8 mouse cellular contexts compared by ENCODE assay signal in the genomic region with DNA sequence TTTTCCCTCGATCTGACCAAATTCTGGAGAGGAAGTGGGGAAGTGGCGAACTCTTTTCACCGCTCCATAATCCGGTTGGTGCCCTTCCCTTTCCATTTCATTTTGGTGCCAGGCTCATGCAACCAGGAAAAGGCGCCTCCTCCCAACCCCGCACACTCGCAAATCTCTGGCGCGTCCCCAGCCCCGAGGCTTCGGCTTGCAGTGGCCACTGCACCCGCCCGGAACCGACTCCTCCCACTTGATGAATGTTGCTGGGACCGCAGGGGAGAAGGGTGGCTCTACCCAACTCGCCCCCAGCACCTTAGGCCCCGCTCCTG. TPM values are rescaled to one million over a fixed set of nuclear protein-coding genes. Genes with fewer than 3 reads are reported as not detected.
DNase-seq lines count a peak whose midpoint lies in the region; ATAC-seq and TF ChIP-seq lines count a peak whose summit lies in the region.

No protein-coding gene starts in this region.

- TF ChIP-seq EP300 in liver, postnatal 0 days (IDR thresholded peaks at IDR 0.05; ENCODE audit: low read depth) = no peak

- H3K4me3 ChIP-seq in heart, embryonic 11.5 days (ENCODE audit: low read depth, low read length) = peak overlapping the region; percentile 76
- peak overlapping the region; percentile 77 to 92 for H3K4me3 ChIP-seq in ES-E14 (ENCODE audit: insufficient read depth in 1 of 2, low read depth in 1 of 2, low read length in 2 of 2, poor library complexity in 1 of 2, severe bottlenecking in 1 of 2)
- peak overlapping the region; percentile 66 for H3K4me3 ChIP-seq in forebrain, embryonic 16.5 days (replicated peaks; ENCODE audit: low read length)
- H3K4me3 ChIP-seq in liver, postnatal 0 days (ENCODE audit: low read depth, low read length) = peak overlapping the region; percentile 74

- in situ Hi-C loops in ES-E14 (cut with MboI; ENCODE audit: low sequenced_read_pairs in 2 of 2, unreplicated experiment in 2 of 2) = no loop called here

- peak overlapping the region; percentile 93 for H3K27ac ChIP-seq in heart, embryonic 11.5 days (ENCODE audit: low read depth, low read length)
- H3K27ac ChIP-seq in ES-E14 (ENCODE audit: insufficient read depth, low read depth, low read length, poor library complexity, severe bottlenecking) = peak overlapping the region; percentile 100
- H3K27ac ChIP-seq in forebrain, embryonic 16.5 days (ENCODE audit: low read length) = peak overlapping the region; percentile 88
- H3K27ac ChIP-seq in liver, postnatal 0 days (ENCODE audit: low read depth) = peak overlapping the region; percentile 96

- TF ChIP-seq CTCF in liver, postnatal 0 days (IDR thresholded peaks at IDR 0.05; ENCODE audit: low read depth) = no peak

- WGBS in heart, embryonic 11.5 days (ENCODE audit: insufficient replicate concordance) = under 1% methylated on average over 17 of the region's 17 CpGs
- WGBS in forebrain, embryonic 16.5 days = under 1% methylated on average over 17 of the region's 17 CpGs
- 1% methylated on average over 17 of the region's 17 CpGs for WGBS in liver, postnatal 0 days (ENCODE audit: insufficient replicate concordance)

- no peak for DNase-seq in heart, adult 9 months (ENCODE audit: low spot score in 2 of 2)
- peak; percentile 47 for DNase-seq in ES-E14 (ENCODE audit: low read depth, low spot score)
- no peak for DNase-seq in liver, postnatal 0 days
- DNase-seq in layer of hippocampus, adult 9-11 months = no peak
- DNase-seq in lung, postnatal 4 days = no peak

- H3K36me3 ChIP-seq in heart, embryonic 11.5 days (ENCODE audit: control insufficient read depth, insufficient read depth, low read length) = no peaks in the 10 kb centered on the region
- H3K36me3 ChIP-seq in ES-E14 (ENCODE audit: control insufficient read depth, insufficient read depth, low read length, poor library complexity, severe bottlenecking) = peaks cover 2% of the 10 kb centered on the region; the same call in 1 of the 2 replicates
- H3K36me3 ChIP-seq in forebrain, embryonic 16.5 days (ENCODE audit: control insufficient read depth, insufficient read depth) = no peaks in the 10 kb centered on the region
- peaks cover 7% of the 10 kb centered on the region for H3K36me3 ChIP-seq in liver, postnatal 0 days (replicated peaks; ENCODE audit: insufficient read depth, low read length)

- no peaks in the 10 kb centered on the region for H3K27me3 ChIP-seq in heart, embryonic 11.5 days (ENCODE audit: control insufficient read depth, insufficient read depth, low read length)
- no peaks in the 10 kb centered on the region for H3K27me3 ChIP-seq in forebrain, embryonic 16.5 days (replicated peaks; ENCODE audit: control insufficient read depth, insufficient read depth, low read length)
- H3K27me3 ChIP-seq in liver, postnatal 0 days (ENCODE audit: insufficient read depth, low read length) = no peaks in the 10 kb centered on the region

- peaks cover 8% of the 10 kb centered on the region for H3K4me1 ChIP-seq in heart, embryonic 11.5 days (ENCODE audit: control insufficient read depth, insufficient read depth, low read length)
- H3K4me1 ChIP-seq in ES-E14 (ENCODE audit: control insufficient read depth in 2 of 2, insufficient read depth in 2 of 2, low read length in 2 of 2, poor library complexity in 1 of 2) = peaks cover 3 to 4% of the 10 kb centered on the region in 2 experiments; a peak in 3 of 4 replicates
- H3K4me1 ChIP-seq in forebrain, embryonic 16.5 days (replicated peaks; ENCODE audit: control insufficient read depth, insufficient read depth, low read length) = peaks cover 26% of the 10 kb centered on the region
- H3K4me1 ChIP-seq in liver, postnatal 0 days (ENCODE audit: insufficient read depth) = peaks cover 26% of the 10 kb centered on the region

- H3K4me2 ChIP-seq in heart, embryonic 11.5 days = peak overlapping the region; percentile 86
- peak overlapping the region; percentile 97 for H3K4me2 ChIP-seq in forebrain, embryonic 16.5 days (ENCODE audit: low read length)
- H3K4me2 ChIP-seq in liver, postnatal 0 days (ENCODE audit: low read depth, low read length) = peak overlapping the region; percentile 86

- peak overlapping the region; percentile 95 for H3K9ac ChIP-seq in heart, embryonic 11.5 days (ENCODE audit: low read depth, low read length)
- peak overlapping the region; percentile 97 for H3K9ac ChIP-seq in ES-E14 (ENCODE audit: insufficient read depth, low read depth, low read length, poor library complexity, severe bottlenecking)
- peak overlapping the region; percentile 59 for H3K9ac ChIP-seq in forebrain, embryonic 16.5 days (replicated peaks; ENCODE audit: low read depth, low read length)
- H3K9ac ChIP-seq in liver, postnatal 0 days (replicated peaks) = peak overlapping the region; percentile 83

- no peak for ATAC-seq in heart, embryonic 11.5 days (replicated peaks; ENCODE audit: insufficient number of reproducible peaks, low FRiP score, low TSS enrichment)
- no peak for ATAC-seq in forebrain, embryonic 16.5 days
- no peak for ATAC-seq in liver, postnatal 0 days
- no peak; the same call in 1 of the 2 replicates for ATAC-seq in frontal cortex, adult (ENCODE audit: low TSS enrichment)

- H3K9me3 ChIP-seq in heart, embryonic 11.5 days (replicated peaks; ENCODE audit: control insufficient read depth, low read length) = no peaks in the 10 kb centered on the region
- H3K9me3 ChIP-seq in ES-E14 (ENCODE audit: control insufficient read depth, insufficient read depth, low read depth, low read length) = no peaks in the 10 kb centered on the region
- H3K9me3 ChIP-seq in forebrain, embryonic 16.5 days (ENCODE audit: control insufficient read depth, low read length) = no peaks in the 10 kb centered on the region
- H3K9me3 ChIP-seq in liver, postnatal 0 days (ENCODE audit: low read length) = 0 out of 2 replicates have a peak, but pooled peaks cover 3% of the 10 kb centered on the region

TF ChIP-seq in ES-E14, 5 proteins besides CTCF, POLR2A, EP300 and RAD21:
- TF ChIP-seq HCFC1 (IDR thresholded peaks at IDR 0.05; ENCODE audit: borderline replicate concordance, insufficient read depth, low read length) (peak; percentile 44; the same call in 1 of the 2 replicates), ZNF384 (IDR thresholded peaks at IDR 0.05; ENCODE audit: low read depth, low read length) (no peak)
TF ChIP-seq in ES-E14: peak in this region for 1.

RNA-seq across cellular contexts. Expression of gene Gm21992, which starts 0.7 kb away (rescaled TPM):
- polyA plus RNA-seq in heart, embryonic 11.5 days (2014; fragmentation: Nextera tagmentation; extraction: Ambion mirVana) = 19.8 and 24.0 TPM in 2 replicates
- 40.0 and 49.8 TPM in 2 replicates for total RNA-seq in ES-E14 (2012; rRNA removed)
- 29.8 and 32.7 TPM in 2 replicates for polyA plus RNA-seq in forebrain, embryonic 16.5 days (2015; fragmentation: Nextera tagmentation; extraction: Ambion mirVana)
- polyA plus RNA-seq in liver, postnatal 0 days (2015; fragmentation: Nextera tagmentation; extraction: Ambion mirVana) = 8.2 and 13.1 TPM in 2 replicates

RNA-seq across cellular contexts. Expression of gene Rbm14, which starts 0.7 kb away (rescaled TPM):
- polyA plus RNA-seq in heart, embryonic 11.5 days (2014; fragmentation: Nextera tagmentation; extraction: Ambion mirVana) = 58.0 and 67.5 TPM in 2 replicates
- total RNA-seq in ES-E14 (2012; rRNA removed) = 91.7 and 99.1 TPM in 2 replicates
- 86.0 and 91.1 TPM in 2 replicates for polyA plus RNA-seq in forebrain, embryonic 16.5 days (2015; fragmentation: Nextera tagmentation; extraction: Ambion mirVana)
- polyA plus RNA-seq in liver, postnatal 0 days (2015; fragmentation: Nextera tagmentation; extraction: Ambion mirVana) = 14.6 and 16.4 TPM in 2 replicates

RNA-seq across cellular contexts. Expression of gene Rbm4, which starts 17.0 kb away (rescaled TPM):
- 54.0 and 58.0 TPM in 2 replicates for polyA plus RNA-seq in heart, embryonic 11.5 days (2014; fragmentation: Nextera tagmentation; extraction: Ambion mirVana)
- total RNA-seq in ES-E14 (2012; rRNA removed) = 122 and 134 TPM in 2 replicates
- polyA plus RNA-seq in forebrain, embryonic 16.5 days (2015; fragmentation: Nextera tagmentation; extraction: Ambion mirVana) = 98.5 and 110 TPM in 2 replicates
- polyA plus RNA-seq in liver, postnatal 0 days (2015; fragmentation: Nextera tagmentation; extraction: Ambion mirVana) = 15.2 and 17.3 TPM in 2 replicates

RNA-seq across cellular contexts. Expression of gene Ccs, which starts 28.4 kb away (rescaled TPM):
- 37.5 and 38.8 TPM in 2 replicates for polyA plus RNA-seq in heart, embryonic 11.5 days (2014; fragmentation: Nextera tagmentation; extraction: Ambion mirVana)
- 49.9 and 53.0 TPM in 2 replicates for total RNA-seq in ES-E14 (2012; rRNA removed)
- 34.7 and 38.6 TPM in 2 replicates for polyA plus RNA-seq in forebrain, embryonic 16.5 days (2015; fragmentation: Nextera tagmentation; extraction: Ambion mirVana)
- 144 and 154 TPM in 2 replicates for polyA plus RNA-seq in liver, postnatal 0 days (2015; fragmentation: Nextera tagmentation; extraction: Ambion mirVana)

RNA-seq across cellular contexts. Expression of gene Ccdc87, which starts 28.5 kb away (rescaled TPM):
- polyA plus RNA-seq in heart, embryonic 11.5 days (2014; fragmentation: Nextera tagmentation; extraction: Ambion mirVana) = not detected in 2 replicates
- total RNA-seq in ES-E14 (2012; rRNA removed) = 0.13 and 0.16 TPM in 2 replicates
- 0.61 and 0.62 TPM in 2 replicates for polyA plus RNA-seq in forebrain, embryonic 16.5 days (2015; fragmentation: Nextera tagmentation; extraction: Ambion mirVana)
- not detected in 2 replicates for polyA plus RNA-seq in liver, postnatal 0 days (2015; fragmentation: Nextera tagmentation; extraction: Ambion mirVana)
